Mouse (Mus musculus): ENCODE data around the gene 1500009C09Rik. TPM values are rescaled to one million over a fixed set of nuclear protein-coding genes. Genes with fewer than 3 reads are reported as not detected.

1500009C09Rik gene
- total RNA-seq, 4 experiments from 2014 or later: 0.35 to 0.62 (median 0.39) TPM

DNA sequence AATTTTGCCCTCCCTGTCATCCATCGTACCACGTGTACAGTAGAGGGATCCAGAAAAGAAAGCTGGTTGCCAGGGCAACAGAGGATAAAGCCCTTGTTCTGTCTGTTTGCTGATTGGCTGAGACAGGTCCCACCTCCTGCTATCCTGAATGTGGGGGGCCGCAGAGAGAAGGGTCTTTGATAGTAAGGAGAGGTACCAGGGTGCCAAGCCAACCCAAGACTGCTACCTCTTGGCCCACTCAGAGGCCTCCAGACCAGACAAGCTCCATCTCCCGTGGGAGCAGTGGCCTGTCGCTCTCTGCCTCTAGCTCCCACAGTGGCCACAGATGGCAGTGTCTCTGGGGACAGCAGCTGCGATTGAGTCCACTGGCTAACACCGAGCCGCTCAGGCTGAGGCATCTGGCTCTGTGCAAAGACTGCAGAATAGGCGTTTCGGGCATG is 3.8 kb downstream of the 1500009C09Rik start:
- DNase-seq: no peak

DNA sequence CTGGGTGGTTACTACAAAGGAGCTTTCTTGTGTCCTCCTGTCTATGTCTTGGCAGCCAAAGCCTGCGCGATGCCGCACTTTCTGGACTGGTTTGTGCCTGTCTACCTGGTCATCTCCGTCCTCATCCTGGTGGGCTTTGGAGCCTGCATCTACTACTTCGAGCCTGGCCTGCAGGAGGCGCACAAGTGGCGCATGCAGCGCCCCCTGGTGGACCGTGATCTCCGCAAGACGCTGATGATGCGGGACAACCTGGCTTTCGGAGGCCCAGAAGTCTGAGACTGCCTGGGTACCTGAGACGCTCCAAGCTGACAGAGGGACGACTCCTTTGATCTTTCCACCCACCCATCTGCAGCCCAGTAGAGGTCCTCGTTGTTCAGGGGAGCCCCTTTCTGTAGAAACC is 7.3 kb downstream of the 1500009C09Rik start:
- DNase-seq: peak; percentile 29

DNA sequence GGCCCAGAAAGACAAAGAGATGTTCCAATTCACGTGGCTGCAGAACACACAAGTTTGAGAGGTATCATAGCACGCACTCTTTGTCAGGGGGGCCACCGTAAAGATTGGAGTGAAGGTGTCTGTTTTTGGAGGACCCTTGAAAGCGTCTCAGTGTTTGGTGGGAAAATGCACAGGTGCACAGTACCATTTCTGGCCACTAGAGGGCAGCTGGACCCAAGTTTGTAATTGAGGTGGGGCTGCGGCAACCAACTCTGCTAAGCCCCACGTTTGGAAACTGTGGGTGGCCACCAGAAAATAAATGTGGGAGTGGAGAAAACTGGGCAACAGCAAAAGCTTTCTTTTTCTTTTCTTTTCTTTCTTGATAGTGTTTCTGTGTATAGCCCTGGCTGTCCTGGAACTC is 14.2 kb downstream of the 1500009C09Rik start:
- no peak for DNase-seq

DNA sequence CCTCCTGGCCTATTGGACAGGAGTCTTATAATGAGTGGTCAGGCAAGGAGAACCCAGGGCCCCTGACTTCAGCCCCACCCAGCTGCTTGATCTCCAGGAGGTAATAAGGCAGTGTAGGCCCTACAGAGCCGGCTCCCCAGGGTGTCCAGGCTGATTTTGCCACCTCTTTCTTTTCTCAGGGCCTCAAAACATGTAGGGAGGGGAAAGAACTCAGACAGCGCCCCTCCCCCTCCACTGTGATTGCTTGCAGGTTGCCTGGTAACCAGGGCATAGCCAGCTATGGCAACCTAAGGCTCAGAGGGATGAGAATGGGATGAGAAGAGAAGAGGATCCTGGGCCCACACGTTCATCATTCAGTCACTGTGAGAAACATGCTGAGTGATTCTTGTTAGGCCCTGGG is 16.0 kb downstream of the 1500009C09Rik start:
- DNase-seq: no peak

DNA sequence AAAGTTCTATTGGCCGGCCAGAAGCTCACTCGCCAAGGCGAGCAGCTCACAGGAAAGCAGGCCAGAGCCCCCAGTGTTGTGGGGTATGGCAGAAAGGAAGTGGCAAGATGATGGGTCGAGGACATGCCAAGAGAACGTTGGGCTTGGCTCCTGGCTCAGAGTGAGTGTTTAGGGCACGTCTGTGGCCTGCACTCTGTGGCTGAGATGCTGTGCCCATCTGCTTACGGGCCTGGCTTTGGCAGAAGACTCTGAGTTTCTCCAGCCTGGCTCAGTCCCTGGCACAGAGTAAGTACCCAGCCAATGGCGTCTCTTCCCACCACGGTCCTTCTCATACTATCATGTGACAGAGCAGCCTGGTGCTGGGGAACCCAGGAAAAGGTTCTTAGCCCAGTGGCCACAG is 16.6 kb downstream of the 1500009C09Rik start:
- DNase-seq: no peak

DNA sequence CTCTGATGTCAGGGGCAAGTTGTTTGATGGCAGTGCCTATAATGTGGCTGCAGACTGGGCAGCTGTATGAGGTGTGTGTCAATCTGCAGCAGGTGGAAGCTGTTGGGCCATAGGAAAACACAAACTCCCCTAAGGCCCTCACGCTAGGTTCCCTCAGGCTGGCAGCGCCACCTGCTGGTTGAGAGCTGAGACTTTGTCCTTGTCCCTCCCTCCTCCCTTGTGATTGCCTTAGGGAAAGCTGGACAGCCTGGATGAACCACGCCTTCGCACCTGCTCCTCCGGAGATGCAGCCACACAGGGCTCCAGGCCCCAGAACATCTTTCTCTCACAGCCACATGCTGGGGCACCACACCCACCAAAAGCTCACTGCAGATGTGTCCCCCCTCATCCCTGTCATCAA is 19.0 kb downstream of the 1500009C09Rik start:
- DNase-seq: peak; percentile 36

DNA sequence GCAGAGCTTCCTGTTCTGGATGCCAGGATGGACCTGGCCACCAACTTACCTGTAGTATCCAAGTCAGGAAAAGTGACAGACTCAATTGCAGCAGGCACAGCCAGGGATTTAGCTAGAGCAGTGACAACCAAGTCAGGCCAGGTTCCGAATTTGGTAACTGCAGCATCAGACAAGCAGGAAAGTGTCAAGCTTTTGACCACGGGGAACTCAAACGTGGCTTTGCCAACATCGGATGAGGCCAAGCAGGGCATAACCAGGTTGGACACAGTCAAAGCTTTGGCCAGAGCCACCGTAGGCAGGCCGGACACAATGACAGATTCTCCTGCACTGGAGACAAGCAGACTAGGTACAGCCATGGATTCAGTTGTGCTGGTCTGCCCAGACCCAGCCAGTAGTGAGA is 20.1 kb downstream of the 1500009C09Rik start:
- no peak for DNase-seq

DNA sequence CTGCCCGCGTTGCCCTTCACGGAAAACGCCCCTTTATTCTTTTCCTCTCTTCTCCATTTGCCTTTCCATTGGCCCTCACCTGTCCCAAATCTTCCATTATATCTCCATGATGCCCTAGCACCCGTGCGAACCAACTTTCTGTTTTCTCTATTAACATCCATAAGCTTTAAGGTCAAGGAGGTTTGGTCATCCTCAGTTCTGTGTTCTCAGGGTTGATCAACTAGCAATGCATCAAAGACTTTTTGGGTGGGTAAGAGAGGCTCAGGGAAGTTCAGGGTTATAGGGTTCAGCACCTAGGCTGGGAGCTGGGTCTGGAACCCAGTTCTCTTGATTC is 22.4 kb downstream of the 1500009C09Rik start, which contains the start of gene Sept3:
Sept3 (plus strand) TSS at position 301 of the 334 bp plus-strand sequence.
- DNase-seq: no peak

DNA sequence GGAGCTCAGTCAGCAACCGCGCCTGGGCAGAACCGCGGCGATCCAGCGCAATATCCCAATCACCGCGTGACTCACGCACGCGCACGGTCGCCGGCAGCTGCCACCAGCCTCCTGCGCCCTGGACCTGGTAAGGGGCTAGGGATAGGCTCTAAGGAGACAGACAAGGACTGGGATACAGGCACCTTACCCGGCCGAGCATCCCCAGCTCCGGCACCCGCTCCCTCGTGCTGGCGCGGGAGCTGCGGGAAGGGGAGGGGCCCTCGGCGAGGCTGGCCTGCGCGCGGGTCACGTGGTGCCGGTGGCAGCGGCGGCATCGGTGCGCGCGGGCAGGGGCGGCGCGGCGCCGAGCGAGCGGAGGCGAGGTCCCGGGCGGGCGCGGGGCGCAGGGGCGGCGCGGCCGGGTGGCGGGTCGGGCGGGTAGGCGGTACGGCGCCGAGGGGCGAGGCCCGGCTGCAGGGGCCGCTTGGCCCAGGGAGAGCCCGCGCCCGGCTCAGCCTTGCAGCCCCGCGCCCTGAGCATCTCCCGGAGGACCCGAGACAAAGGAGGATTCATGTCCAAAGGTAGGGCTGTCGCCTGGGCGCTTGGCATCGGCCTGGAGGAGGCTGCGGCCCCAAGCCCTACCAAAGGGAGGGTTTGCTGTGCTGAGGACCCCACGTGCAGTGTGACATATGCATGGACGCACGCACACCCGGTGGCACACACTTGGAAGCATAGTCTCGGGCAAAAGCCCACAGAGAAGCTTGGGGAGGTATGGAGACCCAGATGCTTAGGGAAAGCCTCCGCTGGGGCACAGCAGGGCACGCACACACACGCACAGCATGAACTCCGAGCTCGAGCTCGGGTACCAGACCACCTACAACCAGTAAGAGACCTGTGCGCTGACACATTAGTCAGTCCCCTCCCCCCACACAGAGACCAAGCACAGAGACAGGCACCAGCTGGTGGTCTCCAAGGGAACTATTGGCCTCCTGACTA is 23.0 kb downstream of the 1500009C09Rik start:
- DNase-seq: no peak

DNA sequence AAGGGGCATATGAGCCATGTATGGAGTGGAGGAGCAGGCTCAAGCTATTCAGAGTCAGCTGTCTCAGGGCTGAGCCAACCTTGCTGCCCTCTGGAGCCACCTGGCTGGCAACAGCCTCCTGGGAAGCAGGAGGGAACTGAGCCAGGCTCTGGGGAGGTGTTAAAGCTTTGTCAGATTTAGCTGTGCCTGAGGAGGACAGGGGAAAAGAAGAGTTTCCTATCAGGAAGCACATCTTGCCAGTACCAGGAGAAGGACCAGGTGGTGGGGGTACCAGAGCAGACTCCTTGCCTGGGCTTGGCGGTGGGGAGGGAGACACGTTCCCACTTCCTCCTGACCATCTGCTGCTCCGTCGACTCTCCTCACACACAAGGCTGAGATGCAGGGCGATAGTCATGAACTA is 25.4 kb downstream of the 1500009C09Rik start:
- DNase-seq: no peak

DNA sequence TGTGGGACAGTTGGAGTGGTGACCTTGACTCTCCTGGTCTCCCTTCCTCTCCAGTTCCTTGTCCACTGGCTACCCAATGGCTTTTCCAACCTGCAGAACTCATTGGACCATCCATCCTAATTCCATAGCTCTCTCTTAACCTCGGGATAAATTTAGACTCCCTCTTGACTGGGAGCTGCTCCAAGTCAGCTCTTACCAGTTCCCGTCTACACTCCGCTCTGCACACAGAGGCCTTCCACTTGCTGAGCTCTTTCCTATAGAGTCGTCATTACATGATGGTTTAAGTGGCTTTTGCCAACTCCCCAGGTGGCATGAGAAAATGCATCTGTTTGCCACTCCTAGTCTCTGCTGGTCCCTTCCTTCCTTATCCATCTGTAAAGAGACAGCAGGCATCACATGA is 28.4 kb downstream of the 1500009C09Rik start:
- no peak for DNase-seq

DNA sequence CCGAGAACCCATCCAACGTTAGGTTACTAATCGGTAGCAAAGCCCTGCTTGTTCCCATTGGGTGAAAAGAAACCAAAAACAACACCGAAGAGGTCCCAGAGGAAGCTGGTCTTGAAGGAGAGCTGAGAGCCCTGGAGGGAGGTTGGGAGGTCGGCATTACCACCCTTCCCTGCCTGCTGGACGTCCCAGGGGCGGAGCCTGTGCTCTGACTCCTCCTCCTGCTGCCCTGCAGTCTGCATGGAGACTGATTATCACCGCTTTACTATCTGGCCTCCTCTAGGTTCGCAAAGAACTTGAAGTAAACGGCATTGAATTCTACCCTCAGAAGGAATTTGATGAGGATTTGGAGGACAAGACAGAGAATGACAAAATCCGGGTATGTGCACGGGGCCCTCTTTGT is 34.0 kb downstream of the 1500009C09Rik start:
- no peak for DNase-seq

DNA sequence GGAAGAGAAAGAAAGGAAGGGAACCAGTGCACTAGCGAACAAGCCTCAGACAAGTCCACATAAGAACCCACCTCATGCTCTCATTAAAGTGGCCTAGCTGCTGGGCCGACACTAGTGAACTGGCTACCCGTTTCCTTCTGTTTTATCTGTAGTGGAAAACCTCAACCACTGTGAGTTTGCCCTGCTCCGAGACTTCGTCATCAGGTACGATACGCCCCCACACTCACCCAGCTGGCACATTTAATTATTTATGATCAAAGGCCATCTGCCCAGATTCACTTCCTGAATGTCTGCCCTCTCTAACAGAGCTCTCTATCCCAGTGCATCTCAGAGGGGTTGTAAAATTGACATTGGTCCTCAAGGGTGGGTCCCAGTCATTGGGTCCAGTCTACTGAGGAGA is 38.1 kb downstream of the 1500009C09Rik start:
- DNase-seq: no peak

DNA sequence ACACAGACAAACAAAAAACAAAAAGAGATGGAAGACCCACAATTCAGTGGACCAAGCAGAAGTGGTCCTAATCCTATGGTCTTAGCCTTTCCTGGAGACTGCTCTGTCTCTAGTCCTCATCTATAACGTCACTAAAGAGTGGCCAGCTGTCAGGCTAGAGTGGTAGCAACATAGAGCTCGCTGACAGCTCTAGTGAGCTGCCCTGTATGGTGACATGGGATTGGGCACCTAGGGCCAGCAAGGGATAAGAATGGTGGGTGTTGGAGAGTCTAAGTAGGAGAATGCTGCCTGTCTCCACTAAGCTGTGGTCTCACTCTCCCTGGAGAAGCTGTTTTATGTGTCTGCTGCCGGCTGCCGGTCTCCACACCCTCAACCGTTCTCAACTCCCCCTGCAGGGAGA is 40.7 kb downstream of the 1500009C09Rik start:
- no peak for DNase-seq

DNA sequence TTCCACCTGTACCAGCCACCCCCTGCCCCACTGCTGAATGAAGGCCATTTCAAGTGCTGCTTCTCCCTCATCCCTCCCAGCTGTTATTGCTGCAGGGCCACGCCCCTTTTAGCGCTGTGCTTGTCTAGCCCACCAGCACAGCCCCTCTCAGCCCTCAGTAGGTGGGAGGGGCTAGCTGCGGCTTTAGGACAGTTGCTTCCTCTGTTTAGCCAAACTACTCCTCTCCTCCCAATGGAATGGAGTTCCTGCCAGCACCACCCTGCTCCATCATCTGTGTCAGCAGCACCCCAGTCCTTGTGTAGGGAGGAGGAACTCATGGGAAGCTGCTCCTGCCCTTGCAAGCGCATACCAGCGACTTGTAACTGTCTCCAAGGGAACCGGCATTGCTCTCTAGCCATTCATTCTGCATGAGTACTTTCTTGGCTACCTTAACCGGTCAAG is 41.1 kb downstream of the 1500009C09Rik start:
- no peak for DNase-seq

DNA sequence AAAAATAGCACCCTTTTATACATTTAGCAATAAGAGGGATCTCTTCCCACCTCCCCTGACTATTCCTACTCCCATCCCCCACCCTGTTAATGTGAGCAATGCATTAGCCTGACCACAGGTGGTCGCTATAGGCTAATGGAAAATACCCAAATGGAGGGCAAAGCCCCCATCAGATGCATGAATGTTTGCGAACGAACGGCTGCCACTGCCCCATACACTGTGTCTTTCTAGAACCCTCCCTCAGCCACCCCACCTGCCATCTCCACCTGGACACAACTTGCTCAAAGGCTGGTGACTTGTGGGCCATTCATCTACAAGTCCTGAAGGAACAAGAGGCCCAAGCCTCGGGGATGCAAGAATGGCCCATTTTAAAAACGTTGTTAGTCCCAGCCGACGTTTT is 41.9 kb downstream of the 1500009C09Rik start:
- DNase-seq: no peak

DNA sequence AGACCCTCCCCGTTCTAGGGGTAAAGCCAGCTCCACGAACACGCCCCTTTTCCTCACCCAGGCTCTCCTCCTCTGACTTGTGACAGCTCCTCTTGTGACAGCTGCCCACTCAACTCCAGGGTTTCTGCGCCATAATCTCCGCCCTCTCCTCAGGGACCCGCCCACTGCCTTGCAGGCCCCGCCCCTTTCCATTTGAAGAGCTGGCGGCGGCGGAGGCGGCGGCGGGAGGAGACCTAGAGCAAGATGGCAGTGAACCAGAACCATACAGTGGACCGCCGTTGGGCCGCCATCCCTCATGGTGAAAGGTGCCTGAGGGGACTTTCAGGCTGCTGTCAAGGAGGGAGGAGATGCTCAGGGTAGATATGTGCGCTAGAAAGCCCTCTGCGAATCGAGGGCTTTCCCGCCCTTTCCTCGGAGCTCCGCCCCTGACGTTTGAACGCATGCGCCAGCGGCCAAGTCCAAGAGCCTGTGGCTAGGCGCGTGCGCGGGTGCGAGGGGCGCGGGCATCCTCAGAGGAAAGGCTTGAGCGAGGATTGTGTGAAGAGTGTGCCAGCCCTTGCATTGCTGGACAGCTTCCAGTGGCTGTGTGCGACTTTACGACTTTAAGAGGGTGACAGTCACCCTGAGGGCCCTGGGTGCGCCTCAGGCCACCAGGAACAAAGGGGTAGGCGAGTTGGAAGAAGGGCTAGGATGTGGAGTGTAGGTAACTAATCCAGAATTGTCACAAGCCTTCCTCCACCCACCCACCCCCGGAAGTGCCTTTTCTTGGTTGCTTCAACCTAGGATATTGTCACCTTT is 46.8 kb downstream of the 1500009C09Rik start, which contains the start of gene Wbp2nl:
Wbp2nl (plus strand) TSS at position 191 of the 798 bp plus-strand sequence.
- no peak for DNase-seq

DNA sequence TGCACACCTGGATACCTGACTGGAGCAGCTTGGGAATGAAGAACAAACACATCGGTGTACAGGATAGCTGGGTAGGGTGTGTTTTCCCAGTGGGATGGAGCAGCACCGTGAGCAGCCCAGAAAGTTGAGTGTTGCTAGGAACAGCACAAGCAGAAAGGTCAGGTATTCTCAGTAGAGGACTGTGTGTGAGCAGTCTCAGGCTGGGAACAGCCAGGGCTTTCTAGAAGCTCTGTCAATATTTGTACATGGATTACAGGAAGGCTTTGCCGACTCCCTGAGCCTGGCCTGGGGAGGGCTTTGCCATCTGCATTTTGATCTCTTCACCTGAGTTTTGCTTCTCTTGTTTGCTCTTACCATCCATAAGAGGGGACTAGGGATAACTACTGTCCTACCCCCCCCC is 54.9 kb downstream of the 1500009C09Rik start:
- no peak for DNase-seq

DNA sequence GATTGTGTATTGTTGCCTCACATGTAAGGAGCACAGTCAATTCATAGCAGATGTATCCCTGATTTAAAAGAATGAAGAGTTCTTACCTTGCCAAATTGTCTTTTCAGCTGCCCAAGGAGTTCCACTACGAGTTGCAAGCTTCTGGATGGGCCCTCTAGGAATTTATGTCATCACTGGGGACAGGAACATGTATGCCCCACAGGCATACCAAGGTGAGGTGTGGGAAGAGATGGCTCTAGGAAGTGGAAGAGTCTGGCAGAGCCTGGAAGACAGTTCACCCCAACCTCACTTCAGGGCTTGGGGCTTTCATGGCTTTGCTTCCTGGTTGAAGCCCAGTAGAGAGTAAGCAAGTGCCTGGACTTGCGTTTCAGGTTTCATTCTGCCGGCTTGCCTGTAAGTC is 56.2 kb downstream of the 1500009C09Rik start:
- no peak for DNase-seq
